Mouse (Mus musculus) naive thymus-derived CD4-positive, alpha-beta T cell, adult 2 months (primary cell): ENCODE measurements around the gene Pon2.
"Not testable (repeated sequence)": the region's sequence is repeated elsewhere in the genome, so short reads cannot be mapped to it uniquely, and the experiment has no call there.

Experiments
- DNase-seq: peaks from one replicate; pipeline ENCODE4 v3.0.0-alpha.2; 2011; ENCODE audit warnings: low read depth

The Pon2 gene

DNA sequence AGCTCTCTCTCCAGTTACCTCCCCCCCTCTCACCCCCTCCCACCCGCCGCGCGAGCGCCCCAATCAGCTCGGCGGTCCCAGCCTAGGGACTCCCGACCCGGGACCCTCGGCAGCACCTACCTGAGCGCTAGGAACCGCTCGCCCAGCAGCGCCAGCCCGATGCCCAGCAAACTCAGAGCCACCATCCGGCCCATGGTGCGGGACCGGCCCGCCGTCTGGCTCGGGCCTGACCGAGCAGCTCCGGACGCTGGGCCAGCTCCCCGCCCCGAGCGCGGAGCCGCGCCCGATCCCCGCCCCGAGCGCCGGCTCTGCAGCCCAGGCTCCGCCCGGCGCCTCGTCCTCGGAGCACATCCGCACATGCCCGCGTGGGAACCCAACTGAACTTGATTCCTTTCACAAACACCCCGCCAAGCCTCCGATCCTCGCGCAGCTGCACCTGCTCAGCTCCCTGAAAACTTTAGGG lies at the start of gene Pon2:
Pon2 (minus strand) TSS at position 364 of the 463 bp plus-strand sequence.
- DNase-seq = peak; percentile 88

DNA sequence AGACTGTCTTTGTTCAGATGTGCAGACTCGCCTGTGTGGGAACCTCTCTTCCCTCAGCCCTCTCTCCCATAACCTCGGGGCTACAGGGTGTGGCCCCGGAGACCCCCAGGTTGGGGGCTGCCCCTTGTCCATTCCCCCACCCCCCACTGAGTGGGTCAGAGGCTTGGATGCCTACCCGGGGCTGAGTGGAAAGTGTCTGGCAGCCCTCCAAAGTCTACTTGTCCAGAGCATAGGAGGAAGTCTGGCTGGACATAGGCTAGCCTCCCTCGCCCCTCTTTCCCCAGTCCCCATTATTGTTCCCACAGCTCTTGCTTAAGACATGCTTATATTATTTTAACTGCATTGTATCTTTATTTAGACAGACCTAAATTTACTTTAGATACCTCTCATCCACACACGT lies 46.0 kb upstream of the Pon2 start:
- no peak for DNase-seq

DNA sequence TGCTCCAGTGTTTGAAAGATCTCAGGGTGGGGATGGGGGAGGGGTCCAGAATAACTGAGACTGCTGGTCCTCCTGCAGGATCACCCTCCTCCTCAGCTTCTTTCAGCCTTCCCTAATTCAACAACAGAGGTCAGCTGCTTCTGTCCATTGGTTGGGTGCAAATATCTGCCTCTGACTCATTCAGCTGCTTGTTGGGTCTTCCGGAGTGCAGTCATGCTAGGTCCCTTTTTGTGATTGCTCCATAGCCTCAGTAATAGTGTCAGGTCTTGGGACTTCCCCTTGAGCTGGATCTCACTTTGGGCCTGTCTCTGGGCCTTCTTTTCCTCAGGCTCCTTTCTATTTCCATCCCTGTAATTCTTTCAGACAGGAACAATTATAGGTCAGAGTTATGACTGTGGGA lies 41.0 kb upstream of the Pon2 start:
- not testable (repeated sequence) for DNase-seq

DNA sequence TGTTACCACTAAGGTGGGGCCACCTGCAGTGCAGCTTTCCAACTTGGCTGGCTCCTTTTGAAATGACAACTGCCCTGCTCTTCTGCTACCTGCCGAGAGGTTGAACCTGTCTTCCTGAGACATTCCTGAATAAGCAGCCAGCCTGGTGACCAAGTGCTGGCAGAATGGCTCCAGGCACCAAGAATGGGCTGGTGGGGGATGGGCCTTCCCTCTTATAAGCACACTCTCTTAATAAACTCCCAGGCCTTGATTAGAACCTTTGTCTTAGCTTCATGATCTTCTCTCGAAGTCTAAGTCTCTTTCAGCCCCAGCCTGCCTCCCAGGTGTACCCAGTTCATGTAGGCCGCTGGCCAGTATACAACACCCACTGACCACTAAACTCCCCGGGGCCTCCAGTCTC lies 40.5 kb upstream of the Pon2 start:
- not testable (repeated sequence) for DNase-seq

DNA sequence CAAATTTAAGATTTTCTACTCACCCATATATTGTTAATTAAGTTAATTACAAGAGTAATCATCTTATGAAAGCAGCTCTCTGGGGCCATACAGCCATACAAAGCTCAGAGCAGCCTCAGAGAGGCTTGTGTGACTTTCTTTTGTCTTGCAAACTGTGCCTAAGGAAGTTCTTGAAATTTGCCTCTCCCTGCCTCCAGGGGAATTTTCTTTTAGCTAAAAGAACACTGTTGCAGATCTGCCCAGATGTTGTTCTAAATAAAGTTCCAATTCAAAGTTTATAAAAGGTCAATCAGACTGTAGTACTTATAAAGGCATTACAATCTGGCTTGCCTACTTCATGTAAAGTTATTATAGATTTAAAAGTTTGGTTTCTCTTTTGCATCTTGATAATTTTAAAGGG lies 37.8 kb upstream of the Pon2 start:
- DNase-seq = not testable (repeated sequence)

DNA sequence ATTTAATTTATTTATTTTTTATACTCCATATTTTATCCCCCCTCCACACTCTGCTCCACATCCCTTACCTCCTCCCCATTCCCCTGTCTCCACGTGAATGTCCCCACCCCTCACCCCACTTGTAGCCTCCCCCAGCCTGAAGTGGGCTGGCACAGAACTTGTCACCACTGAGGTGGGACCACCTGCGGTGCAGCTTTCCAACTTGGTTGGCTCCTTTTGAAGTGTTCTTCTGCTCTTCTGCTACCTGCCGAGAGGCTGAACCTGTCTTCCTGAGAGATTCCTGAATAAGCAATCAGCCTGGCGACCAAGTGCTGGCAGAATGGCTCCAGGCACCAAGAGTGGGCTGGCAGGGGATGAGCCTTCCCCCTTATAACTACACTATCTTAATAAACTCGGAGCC lies 35.8 kb upstream of the Pon2 start:
- DNase-seq = no peak

DNA sequence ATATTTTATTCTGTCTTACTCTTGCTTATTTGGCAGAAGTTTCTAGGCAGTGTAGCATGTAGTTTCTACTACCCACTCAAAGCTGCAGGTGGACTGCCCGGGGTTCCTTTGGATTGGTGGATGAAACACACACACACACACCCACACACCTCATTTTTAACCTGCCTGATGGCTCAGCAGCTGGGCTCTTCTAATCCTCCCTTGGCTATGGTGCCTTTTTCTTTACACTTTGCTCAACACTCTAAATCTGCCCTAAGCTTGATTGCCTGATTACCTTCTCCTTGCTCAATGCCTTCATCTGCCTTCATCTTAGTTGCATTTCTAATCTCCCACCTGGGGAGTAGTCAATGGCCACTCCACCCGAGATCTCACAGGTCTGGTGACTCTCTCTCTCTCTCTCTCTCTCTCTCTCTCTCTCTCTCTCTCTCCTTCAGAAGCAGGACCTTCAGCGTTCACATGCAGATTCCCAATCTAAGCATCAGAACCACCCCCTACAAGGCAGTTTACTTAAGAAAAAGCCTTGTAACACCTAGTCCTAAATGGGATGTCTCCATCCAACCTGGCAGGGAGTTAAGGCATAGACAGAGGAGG lies 34.4 kb upstream of the Pon2 start:
- DNase-seq = no peak

DNA sequence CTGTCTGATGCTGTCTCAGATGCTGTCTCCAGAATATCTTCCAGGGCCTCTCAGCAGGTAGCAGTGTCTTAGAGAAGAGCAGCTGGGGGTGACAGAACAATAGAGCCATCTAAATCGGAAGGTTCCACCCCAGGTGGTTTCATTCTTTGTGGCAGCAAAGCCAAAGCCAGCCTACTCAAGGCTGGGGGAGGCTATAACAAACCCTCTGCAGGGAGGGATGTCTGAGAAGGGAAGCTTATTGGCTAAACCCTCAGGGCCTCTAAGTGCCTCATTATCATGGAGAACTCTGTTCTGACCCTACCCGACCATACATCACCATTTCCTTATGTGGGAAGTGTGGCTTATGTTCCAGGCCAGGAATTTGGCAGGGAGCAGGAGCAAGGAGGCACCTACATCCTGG lies 26.9 kb upstream of the Pon2 start:
- no peak for DNase-seq

DNA sequence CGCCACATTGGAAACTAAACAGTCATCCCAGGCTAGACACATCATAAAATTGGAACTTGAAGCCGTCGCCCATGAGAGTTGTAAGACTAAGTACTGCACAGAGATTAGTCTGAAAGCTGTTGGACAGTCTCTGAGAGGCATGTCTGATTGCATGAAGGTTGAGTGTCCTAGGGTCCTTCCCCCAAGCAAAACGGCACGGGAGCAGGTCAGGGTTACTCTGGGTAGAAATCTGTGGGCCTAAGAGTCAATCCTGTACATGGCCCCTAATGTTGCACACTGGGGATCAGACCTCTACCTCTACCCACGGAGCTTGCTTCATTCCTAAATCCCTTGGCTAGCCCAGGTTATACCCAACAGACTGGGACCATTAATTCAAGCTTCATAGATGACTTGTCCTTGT lies 25.8 kb upstream of the Pon2 start:
- not testable (repeated sequence) for DNase-seq

DNA sequence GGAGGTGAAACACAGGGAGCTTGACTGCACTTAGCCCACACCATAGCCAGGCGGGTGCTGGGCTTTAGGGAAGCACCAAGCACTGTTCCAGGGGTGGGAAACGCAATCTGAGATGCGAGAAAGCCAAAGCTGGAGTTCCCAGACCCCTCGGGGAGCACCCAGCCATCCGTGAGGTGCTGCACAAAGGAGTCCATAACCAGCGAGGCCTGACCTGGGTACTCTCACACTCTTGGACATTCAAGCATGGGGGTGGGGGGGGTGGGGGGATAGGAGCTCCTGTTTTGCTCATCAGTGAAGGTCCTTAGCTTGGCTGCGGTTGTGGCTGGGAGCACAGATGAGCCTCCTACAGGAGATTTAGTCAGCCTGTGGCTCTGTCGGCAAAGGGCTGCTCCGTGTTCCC lies 18.4 kb upstream of the Pon2 start:
- no peak for DNase-seq

DNA sequence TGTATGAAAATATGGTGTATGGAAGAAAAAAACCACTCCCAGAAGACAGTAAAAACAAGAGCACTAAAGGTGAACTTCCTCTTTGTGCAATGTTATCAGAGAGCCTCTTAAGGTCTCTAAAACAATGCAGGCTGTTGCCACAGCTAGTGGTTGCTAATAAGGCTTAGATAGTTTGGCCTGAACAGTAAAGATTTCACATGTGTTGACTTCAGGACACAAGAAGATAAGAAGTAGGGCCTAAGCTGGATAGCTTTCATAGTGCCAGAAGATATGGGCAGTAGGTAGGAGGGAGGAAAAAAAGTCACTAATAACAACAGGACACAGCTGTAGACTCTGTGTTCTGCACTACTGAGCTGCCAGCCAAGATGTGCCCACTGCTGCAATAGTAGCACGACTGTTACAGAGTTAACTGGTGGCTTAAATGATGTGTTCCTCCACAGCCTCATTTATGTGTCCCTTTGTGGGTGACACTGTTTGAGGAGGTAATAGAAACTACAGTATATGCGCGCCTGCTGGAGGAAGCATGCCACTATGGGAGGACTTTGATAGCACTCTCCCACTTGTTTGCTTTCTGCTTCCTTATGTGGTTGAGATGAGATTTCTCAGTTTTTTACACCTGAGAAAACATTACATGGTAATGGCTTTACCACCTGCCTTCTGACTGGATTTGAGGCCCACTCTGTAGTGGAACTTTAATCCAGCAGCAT lies 17.0 kb upstream of the Pon2 start:
- DNase-seq = no peak

DNA sequence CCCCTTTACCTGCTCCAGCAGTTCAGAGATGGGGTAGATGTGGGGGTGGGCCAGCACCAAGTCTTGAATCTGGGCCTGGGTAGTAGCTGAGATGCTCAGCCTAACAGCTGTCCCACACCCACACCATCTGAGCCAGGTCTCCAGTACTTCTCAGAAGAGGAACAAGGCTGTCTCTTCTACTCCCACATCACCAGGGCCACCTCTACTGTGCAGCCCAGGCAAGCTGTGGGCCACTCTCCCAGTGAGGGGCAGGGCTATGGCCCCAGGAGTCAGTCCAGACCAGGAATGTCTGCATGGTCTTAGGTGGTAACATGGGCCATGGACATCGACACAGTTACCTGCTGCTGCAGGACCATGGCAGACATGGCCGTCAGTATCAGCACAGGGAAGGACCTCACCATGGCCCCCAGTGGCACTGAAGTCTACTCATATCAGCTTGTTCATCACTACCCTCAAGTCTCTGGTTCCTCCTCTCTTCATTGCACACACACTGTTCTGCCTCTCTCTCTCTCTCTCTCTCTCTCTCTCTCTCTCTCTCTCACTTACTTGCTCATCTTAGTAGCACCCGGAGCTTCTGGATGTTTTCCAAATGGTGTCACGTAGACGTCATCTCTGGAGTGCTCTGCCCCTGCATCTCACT lies 15.8 kb upstream of the Pon2 start:
- DNase-seq = no peak

DNA sequence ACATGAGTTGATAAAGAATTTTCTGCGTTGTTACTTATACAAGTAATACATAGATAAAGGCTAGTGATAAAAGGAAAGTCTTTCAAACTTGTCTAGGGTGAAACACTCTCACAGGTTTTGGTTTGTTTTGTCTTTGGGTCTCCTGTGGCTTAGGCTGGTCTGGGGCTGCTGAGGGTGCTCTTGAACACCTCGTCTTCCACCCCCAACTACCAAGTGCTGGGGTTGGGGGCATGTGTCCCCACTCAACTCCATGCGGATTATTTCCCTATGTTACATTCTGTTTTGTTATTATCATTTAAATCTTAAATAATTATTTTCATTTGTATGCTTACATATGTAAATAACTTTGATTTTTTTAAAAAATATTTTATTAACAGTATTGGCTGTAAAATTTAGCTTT lies 12.2 kb upstream of the Pon2 start:
- DNase-seq = no peak

DNA sequence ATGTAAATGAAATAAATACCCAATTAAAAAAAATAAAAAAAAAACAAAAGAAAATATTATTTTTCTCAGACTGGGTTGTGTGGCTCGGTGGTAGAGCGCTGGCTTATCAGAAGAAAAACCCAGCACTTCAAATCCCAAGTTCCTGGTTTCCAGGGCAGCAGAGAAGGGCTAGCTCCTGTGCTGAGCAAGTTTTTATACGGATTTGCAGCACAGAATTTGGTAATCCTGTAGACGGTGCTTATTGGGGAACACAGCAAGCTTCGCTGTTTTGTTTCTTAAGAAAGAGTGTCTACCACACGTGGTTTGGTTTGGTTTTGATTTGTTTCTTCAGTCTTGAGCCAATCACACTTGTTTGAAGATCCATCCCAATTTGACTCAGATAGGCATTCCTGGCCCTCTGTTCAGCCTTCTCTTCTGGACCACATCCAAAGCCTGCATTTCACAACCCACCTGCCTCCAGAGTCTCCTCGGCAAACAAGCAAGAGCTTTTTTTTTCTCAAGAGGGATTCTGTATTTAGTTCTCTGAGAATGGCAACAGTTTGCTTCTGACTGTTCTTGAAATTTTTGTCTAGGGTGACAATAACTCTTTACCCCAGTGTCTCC lies 11.4 kb upstream of the Pon2 start:
- no peak for DNase-seq

DNA sequence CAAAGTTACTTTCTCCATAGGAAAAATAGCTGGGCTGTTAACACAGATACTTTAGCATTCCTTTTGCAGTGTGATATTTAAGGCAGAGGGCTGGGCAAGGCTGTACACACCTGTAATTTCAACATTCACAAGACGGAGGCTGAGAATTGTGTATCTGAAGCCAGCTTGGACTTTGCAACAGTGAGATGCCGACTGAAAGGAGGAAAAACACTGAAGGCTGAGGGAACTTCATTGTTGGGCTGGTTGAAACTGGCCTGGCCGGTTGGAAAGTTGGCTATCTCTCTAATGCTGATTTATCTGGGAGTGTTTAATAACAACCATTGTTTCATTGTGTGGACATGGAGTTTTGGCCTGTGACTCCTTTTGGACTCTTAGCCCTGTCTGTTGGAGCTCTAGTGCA lies 7.7 kb upstream of the Pon2 start:
- no peak for DNase-seq

DNA sequence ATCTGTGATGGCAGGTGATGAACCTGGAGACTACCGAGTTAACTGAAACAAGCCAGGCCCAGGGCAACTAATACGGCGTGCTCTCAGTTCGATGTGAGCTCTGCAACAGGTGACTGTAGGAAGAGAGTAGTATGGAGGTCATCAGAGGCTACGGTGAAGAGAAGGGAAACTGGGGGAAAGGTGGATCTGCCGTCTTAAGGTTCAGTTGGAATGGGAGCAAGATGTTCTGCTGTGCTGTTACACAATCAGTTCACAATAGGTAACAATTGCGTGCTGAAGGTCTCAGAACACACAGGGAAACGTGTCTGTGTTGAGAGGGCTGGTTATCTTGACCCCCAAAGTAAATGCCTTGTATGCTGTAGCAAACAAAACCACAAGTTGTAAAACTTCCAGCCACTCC lies 6.7 kb upstream of the Pon2 start:
- no peak for DNase-seq

DNA sequence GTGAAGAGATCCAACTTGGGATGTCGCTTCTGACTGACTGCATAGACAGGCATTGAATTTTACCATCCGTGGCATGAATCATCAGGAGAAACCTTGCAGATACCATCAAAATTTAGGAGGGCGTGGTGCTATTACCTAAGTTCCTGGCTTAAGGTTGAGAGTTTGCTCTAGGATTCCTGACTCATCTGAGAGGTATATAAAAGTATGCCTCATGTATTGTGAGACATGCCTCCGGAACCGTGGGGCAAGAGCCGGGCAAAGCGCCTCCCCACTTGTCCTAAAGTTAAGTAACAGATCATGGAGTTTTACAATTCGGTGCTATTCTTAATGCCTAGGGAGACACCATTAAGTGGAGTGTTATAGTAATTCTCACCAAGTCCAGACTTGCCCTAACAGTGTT lies 2.4 kb upstream of the Pon2 start:
- no peak for DNase-seq

DNA sequence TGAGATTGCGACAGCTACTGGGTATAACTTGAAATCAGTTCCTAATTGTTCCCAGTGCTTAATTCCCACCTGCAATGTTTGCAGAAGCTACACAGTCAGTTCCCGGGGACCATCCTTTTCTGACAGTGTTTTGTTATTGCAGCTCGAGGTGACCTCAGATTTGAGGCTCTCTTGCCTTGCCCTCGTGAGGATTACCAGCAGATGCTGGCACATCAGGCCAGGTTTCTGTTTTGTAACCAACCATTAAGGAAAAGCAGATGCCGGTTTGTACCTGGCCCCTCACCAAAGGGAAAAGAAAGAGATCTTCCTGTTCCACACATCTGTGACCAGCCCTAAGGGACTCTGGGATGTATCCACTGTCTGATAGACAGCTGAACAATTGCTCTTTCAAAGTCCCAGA lies 1.3 kb upstream of the Pon2 start:
- no peak for DNase-seq

DNA sequence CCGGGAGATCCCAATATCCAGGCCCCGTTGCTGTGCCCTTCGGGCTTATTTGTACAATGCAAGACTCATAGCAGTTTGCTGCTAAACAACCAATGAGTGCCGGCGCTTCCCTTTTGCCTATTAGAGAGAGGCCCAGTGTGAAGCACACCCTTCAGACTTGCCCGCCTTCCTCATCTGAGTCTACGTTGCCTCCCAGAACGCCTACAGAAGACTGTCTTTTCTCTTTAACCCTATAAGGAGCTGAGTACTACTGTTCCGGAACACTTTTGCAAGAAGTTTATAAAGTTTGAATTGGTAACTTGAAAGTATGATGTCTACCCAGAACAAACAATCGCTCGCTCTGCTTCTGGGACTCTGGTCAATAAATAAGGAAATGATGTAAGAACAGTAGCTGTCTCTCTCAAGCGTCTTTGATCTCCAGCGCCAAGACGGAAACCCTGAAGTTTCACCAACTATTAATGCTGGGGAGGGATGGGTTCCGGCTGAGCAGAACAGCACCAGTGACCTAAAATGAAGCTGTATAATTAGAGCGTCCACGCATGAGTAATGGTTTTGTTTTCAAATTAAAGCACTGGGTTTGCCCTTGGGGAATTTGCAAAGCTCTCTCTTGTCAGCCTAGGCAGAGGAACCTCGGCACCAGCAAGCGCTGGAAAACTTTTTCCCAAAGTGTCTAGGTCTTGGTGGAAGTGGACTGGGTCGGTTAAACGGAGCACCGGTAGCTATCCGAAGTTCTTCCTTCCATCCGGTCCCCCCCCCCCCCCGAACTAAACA lies 749 bp downstream of the Pon2 start:
- DNase-seq = peak; percentile 86

DNA sequence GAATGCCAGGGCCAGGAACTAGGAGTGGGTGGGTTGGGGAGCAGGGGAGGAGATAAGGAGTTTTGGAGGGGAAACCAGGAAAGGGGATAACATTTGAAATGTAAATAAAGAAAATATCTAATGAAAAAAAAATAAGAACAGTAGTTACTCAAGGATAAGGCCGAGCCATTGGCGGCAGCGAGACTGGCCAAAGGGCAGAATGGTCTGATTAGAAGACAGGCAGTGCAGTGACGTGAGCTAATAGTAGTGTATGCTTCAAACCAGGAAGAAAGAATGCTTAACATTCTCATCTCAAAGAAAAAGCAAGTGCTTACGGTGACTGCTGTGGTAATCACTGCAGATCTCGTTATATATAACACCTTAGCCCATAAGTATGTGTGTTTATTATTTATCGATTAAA lies 2.2 kb downstream of the Pon2 start:
- no peak for DNase-seq

DNA sequence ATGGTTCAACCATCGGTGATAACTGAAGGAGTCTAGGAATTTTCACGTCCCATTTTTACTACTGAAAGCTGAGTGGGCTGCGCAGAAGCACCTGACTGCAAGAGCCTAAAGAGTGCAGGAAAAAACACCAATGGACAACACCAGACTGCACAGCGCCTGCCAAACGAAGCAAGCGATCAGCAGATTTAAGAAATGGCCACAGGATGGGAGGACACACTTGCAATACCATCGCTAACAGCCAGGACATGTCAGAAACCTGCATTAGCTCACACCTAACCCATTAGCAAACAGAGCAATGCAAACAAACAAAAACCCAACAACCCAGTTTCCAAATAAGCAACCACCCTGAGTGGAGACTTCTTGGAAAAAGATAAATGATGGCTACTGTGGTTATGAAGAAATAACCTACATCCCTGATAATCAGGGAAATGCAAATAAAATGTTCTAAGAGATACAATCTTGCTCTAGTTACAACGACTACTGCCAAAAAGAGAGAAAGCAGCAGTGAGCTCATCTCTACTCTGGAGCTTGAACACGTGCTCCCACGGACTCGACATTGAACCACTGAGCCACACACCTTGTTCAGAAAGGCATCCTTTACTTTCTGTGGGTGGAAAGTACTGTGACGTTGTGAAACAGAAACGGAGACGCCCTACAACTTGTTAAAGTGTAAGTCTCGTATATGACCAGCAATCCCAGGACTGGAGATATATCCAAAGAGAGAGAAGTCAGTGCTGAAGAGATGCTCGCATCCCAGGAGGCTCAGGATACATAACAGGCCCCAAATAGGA lies 3.4 kb downstream of the Pon2 start:
- DNase-seq = peak; percentile 50

DNA sequence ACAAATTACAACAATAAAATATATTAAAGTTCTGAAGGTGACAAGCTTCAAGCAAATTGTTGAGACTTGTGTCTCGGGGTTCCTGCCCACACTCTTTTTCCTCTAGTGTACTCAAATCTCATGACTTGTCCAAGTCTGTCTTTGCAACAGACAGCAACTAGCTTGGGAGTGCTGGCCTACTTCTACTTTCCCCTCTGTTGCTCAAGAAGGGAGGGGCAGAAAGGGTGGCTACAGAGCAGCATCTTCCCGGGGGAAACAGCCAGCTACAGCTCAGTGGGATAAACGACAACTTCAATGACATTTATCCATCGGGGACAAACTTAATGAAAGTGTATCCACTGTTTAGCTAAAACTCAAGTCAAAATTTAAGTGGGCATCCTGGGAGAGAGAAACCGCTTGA lies 5.4 kb downstream of the Pon2 start:
- DNase-seq = no peak
